Mouse (Mus musculus) spleen, postnatal 4 days (tissue): ENCODE measurements around the gene Zfp574.

Experiments used
- DNase-seq, 2 experiments: peaks; one replicate each; pipeline ENCODE4 v3.0.0; 2022; ENCODE audit warnings: low spot score in 2 of 2

Gene Zfp574

DNA sequence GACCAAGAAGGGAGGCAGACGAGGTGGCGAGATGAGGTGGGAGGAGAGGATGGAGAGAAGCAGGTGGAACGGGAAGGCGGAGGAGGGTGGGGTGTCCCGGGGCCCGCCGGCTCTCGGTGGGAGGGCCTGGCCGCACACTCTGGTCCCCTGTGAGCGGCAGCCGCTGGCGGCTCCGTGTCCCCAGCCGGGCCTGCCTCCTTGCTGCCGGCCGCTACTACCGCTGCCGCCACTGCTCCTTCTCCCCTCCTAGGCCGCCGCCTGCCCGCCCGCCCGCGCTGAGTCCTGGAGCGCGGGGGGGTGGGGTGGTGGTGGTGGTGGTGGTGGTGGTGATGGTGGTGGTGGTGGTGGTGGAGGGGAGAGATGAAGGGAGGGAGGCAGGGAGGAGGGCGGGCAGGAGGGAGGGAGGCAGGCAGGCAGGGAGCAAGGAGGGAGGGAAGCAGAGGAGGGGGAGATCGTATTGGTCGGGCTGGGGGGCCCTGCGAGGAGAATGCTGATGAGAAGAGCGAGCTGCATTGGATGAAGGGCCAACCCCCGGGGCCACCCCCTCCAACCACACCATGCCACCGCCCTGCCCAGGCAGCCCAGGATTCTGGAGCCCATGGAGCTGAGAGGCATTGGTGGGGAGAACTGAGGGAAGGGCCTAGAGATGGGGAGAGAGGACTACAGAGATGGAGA lies 486 bp downstream of the Zfp574 start:
- peak in 1 of 2 experiments; percentile 21 for DNase-seq

DNA sequence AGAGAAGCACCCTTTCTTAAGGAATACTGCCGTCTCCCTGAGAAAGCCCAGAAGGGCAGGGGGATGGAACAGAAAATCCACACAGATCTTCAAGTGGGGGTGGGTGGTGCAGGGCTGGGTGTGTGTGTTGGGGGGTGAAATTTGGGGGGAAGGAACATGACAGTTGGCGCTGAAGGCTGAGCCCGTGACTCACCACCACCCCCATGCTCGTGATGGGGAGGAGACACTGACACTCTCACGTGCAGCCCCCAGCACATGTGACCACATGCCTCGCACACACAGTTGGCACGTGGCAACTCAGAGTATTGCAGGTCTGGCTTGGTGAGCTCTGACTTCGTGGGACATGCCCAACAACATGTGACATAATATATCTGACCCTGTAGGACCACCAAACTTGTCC lies 1.6 kb downstream of the Zfp574 start:
- no peak for DNase-seq

DNA sequence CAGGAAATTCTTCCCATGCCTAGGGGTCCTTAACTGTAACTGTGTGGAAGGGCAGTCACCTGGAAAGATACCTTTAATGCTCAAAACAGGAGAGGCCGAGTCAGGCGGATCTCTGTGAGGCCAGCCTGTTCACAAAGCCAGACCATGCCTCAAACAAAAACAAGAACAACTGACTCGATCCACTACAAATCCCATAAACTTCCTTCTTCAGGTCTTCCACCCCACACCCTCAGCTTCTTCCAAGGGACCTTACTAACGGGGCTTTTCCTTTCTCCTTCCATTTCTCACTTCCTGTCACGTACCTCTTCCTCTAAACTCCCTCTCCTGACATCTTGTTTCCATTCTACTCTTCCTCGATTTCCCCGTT lies 3.9 kb downstream of the Zfp574 start:
- DNase-seq, result no peak

DNA sequence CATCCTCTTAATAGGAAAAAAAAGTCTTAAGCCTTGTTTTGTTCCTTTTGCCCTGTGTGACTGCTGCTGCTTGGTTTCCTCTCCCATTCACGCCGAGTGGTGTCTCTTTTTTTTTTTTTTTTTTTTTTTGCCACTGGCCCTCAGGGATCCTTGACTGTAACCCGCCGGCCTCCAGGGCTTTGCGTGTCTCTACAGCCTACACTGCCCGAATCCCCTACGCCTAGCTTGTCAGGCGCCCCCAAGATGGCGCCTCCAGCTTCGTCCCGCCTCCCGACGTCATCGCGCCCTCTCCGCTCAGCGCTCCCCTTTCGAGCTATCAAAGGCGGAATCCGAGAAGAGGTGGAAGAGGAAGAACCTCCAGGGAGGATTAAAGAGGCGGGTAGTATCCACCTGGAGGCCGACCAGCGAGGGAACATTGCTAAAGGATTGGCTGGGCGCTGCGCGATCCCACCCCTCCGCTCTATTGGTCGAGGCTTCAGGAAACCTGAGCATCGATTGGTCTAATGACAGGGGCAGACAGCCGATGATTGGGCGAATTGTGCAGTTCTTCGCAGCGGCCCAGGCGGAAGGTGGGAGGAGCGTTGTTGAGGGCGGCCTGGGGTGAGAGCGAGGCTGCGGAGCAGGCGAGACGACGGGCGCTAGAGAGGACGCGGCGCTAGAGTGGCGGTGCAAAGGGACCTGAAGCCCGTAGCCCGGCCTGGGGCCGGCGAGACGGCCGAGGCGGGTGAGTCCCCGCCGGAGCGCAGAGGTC lies 4.5 kb downstream of the Zfp574 start:
- DNase-seq, result peak; percentile 97

DNA sequence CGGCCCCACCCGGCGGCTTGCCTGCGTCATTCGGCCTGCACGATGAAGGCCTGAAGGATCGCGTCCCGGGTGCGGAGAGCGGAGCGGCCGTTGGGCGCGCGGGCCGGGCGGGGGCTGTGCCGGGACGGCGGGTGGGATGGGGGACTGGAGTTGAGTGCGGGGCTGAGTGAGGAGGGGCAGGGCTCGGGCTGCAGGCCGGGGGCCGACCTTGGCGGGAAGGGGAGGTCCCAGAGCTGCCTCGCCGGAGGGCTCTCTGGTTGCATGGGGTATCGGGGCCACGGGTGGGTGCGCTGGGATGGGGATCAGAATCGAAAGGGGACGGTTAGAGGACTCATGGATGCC lies 5.0 kb downstream of the Zfp574 start:
- no peak for DNase-seq

DNA sequence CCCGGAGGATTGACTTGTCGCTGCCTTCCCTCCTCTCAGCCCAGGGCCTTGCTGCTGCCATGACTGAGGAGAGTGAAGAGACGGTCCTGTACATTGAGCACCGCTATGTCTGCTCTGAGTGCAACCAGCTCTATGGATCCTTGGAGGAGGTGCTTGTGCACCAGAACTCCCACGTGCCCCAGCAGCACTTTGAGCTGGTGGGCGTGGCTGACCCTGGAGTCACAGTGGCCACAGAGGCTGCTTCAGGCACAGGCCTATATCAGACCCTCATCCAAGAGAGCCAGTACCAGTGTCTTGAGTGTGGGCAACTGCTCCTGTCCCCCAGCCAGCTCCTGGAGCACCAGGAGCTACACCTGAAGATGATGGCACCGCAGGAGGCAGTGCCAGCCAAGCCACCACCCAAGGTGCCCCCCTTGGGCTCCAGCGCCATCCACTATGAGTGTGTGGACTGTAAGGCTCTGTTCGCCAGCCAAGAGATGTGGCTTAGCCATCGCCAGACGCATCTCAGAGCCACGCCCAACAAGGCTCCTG lies 7.2 kb downstream of the Zfp574 start:
- no peak for DNase-seq

DNA sequence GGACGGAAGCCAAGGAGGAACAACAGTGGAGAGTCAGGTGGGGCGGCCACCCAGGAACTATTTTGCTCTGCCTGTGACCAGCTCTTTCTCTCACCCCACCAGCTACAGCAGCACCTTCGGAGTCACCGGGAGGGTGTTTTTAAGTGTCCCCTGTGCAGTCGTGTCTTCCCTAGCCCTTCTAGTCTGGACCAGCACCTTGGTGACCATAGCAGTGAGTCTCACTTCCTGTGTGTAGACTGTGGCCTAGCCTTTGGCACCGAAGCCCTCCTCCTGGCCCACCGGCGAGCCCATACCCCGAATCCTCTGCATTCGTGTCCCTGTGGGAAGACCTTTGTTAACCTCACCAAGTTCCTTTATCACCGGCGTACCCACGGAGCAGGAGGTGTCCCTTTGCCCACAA lies 8.1 kb downstream of the Zfp574 start:
- no peak for DNase-seq

DNA sequence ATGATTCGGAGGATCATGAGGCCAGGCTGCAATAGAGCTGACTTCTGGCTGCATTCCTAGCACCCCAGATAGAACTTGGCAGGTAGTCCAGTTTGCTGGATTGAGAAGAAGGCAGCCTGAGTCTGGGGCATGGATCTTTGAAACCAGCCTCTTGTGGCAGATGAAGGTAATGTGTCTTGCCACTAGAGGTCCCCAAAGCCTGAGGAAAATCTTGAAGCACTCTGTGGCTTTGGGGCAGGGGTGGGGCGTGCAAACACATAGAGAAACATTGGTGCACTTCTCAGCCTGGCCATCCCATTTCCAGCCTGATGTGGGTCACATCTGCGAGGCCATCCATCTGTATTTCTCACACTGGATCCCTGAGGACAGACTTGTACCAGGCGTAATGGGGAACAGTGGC lies 10.1 kb downstream of the Zfp574 start:
- peak in 1 of 2 experiments; percentile 55 for DNase-seq

DNA sequence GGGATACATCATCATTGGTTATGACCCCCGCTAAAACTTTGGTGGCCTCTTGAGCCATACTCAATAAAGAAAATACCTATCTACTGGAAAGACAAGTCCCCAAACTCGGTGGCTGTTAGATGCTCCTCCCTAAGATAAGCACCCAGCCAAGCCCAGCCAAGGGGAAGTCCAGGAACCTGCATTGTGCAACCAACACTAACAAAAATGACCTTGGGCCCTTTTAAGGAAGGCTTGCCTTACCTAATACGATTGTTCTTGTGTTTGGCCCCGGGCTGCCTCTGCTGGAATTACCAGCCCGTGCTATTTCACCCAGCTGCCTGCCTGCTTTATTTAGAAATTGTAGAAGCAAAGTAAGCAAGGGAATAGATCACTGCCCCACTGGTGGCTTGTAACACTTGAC lies 12.3 kb downstream of the Zfp574 start:
- no peak for DNase-seq

DNA sequence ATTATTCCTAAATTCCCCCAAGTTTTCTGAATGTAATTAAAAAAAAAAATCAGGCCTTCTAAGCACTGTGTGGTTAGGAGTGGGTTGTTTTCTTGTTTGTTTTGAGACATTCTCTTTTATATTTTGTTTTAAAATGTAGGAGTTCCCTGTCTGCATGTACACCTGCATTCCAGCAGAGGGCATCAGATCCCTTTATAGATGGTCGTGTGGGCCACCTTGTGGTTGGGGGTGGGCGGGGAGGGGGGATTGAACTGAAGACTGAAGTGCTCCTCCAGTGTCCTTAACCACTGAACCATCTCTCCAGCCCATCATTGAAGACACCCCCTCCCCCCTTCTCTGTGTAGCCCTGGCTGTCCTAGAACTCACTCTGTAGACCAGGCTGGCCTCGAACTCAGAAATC lies 14.3 kb downstream of the Zfp574 start:
- DNase-seq, result no peak

DNA sequence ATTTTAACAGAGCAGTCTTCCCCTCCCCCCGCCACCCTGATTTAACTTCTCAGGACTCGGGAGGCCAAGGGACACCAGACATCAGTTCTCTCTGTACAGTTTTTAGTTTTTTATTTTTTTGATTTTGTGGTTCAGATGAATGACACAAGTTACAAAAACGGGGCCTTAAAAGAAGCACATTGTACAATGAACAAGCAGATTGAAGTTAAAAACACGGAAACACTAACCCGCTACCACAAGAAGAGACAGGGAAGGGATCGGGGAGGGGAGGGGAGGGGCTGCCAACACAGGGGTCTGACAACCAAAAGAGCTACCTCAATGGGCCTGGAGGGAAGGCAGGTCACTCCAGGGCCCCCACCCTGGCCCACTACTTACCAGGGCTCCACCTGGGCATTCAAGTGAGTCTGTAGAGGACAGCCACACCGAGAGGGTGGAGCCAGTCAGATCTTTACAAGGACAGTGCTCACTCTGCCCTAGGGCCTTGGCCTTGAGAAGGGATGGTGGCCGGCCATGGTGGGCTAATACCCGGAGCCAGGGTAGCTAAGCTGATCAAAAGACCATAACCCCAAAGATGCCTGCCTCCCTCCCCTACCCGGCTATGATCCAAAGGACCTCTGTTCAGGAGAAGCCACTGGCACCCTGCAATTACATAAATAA lies 15.0 kb downstream of the Zfp574 start:
- DNase-seq, result no peak

DNA sequence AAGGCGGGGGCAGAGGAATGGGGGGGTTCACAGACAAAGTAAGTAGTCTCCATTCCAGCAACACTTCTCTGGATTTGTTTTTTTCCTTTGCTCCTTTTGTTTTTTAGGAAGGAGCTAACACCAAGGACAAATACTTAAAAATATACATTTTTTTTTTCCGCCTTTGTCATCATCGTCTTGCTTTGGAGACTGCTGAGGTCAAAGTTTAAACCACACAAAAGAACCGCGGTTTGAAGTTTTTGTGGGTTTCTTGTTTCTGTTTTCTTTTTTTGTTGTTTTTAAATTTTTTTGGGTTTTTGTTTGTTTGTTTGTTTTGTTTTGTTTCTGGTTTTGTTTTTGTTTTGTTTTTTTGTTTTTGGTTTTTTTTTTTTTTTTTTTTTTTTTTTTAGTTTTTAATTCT lies 15.6 kb downstream of the Zfp574 start:
- DNase-seq, result no peak

DNA sequence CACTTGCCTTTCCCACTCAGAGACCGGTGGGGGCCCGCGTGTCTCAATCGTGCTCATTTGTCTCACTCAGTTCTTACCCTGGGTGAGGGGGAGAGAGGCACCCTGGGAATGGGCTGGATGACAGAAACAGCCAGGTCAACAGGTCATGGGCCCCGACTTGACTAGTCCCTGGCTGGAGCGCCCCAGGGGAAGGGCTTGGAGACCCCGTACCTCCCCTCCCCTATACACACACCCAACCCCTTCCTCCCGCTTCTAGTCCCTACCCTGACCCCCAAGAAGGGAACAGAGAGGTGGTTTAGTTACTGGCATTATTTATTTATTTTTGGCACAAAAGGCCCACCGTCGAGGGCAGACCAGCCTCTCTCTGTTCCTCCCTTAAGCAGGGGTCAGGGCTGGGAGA lies 16.2 kb downstream of the Zfp574 start:
- DNase-seq, result no peak

DNA sequence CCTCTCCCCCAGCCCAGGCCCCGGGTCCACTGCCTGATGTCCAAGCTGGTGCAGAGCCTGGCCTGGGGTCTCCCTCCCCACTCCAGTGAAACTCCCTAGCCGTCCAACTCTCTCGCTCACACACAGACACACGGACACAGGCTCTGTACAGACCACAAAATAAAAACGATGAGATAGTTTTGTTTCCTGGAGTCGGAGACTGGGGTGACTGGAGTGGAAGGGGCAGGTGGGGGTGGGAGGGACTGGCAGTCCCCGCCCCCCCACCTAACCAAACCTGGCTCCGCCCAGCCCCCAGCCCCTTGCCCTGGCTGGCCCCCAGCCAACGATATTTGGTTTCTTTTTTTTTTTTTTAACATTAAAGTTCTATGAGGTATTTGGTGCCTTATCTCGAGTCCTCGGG lies 16.6 kb downstream of the Zfp574 start:
- no peak for DNase-seq

DNA sequence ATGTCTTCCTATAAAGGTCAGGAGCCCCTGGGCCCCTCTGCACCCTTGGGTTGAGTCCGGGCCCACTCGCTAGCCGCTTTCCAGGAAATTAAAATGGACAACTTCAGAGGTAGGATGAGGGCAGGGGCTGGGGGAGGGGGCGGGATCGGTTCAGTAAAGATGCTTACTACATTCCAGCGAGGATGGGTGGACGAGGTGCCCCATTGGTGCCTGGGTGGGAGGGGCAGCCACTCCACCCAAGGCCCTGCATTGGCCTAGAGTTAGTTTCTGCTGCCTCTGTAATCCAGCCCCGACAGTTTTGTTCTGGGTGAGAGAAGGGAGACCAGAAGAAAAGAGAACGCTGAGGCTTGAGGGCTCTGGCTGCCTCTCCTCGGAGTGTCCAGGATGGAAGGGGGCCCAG lies 17.5 kb downstream of the Zfp574 start:
- DNase-seq, result no peak

DNA sequence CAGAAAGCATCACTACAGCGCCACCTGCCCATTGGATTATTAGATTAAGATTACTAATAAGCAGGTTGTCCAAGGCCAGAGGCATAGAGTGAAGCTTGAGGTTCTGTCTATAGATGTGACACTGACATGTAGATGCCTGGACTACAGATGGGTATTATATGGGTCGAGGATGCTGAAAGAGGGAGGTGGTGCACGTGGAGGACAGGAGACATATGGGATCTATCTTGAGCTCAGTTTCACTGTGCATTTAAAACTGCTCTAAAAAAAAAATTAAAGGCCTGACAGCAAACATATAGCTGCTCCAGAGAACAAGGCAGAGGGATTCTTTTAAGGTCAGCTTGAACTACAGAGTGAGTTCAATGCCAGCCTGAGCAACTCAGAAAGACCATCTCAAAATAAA lies 25.8 kb downstream of the Zfp574 start:
- DNase-seq, result no peak

DNA sequence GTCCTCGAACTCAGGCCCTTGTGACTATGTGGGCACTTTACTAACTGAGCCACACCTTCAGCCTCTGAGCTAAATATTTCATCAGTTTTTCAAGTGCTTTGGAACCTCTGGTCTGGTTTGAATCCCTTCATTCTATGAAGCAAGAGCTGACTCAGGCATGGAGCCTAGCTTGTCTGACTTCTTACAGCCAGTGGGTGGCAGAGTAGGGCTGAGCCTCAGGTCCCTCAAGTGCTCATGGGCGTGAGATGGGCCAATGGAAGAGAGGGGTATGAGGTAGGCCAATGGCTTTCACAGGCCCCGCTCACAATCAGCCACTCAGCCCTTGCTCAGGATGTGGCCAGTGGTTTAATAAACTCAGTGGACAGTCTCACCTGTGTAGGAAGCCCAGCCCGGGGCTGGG lies 27.2 kb downstream of the Zfp574 start:
- no peak for DNase-seq

DNA sequence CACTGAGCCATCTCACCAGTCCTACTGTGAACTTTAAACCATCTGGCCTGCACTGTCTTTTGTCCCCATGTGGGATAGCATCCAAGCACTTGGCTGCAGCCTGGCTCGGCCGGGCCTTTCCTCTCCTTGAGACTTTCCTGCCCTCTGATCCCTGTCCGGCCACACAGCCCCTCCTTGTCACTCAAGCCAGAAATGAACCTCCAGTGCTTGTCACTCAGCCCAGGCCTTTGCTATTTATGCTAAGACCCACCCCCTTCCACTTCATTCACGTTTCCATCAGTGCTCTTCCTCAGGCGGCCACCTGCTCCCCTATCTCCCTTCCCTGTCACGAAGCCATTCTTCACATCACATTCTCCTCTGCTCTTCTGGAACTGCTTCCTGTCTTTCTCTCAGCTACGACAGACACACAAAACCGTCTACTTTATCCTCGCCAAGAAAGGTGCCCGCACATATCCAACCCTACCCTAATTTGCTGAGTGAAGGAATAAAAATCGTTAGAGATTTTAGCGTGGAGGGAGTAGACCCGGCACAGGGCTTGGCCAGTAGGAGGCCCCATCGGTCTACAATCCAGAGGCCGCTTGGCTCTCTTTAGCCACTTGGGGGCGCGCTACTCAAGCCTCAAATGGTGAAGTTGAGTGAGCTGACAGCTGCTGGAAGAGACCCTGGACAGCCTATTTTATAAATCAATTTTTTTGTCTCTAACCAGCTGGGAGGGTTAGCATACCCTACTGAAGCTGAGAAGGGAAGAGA lies 33.2 kb downstream of the Zfp574 start:
- DNase-seq, result peak; percentile 84 to 95

DNA sequence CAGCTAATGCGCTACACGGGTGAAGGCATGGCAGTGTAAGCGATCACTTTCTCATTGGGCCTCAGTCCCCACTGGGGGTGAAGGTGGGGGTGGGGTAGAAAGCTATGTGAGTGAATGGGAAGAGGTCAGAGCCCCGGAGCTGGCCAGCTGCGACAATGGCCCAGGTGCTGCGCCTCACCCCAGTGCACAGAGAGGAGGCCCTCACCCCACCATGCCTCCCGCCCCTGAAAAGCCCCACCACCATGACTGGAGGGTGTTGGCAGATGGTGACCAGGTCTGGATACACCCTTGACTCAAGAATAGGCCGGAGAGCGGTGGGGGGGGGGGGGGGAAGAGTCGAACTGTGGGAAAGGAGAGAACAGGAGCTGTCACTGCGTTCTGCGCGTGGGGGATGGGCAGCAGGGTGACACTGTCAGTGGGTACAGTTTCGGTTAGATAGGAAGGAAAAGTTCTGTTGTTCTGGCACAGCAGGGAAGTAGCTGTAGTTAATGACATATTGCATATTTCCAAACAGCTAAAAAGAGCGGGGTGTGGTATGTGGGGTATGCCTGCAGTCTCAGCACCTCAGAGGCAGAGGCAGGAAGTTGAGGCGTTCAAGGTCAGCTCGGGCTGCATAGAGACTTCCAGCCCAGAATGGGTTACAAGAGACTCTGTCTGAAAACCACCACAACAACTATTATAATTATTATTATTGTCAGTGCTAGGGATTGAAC lies 34.6 kb downstream of the Zfp574 start:
- peak in 1 of 2 experiments; percentile 54 for DNase-seq

DNA sequence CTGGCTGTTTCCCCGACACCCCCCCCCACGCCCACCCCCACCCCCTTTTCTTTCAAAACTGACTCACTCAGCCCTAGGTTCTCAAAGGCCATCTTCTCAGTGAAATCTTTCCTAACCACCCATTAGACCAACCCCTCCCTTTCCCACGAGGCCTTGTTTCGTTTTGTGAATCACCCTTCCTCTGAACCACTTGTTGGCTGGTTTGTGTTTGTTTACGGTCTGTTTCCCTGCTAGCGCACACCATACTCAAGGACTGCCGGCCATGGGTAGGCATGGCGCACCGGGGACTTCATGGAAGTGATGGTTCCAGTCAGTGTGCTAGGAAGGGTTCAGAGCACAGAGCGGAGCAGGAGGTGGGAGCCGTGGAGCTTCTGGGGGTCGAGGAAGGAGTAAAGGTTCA lies 37.0 kb downstream of the Zfp574 start:
- no peak for DNase-seq

DNA sequence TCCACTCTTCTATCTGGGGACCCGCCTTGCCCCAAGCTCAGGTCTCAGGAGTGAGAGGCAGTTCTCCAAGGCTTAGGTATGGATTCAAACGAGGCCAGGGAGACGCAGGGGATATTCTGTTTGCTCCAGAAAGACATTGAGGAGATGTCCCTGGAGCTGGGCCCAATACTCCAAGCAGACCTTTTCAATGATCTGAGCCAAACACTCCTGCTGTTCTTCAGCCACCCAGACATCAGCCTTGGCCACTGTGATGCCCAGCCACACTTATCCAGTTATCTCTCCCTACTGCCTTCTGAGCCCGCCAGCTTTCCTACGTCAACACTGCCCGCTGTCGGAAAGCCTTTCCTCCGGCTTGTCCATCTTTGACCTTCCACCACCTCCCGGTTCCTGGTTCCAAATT lies 38.0 kb downstream of the Zfp574 start:
- no peak for DNase-seq
